Mouse (Mus musculus) kidney, postnatal 0 days (tissue): Measurements from ENCODE around the gene Pkig. TPM values are rescaled to one million over a fixed set of nuclear protein-coding genes. Genes with fewer than 3 reads are reported as not detected.
A peak's percentile ranks its signal among the peaks of the same experiment; 100 is the strongest.

Experiments
- ATAC-seq: fragments of 200-750 bp; cut with Nextera tagmentation; replicated peaks from 2 replicates; pipeline ENCODE4 v1.8.0; 2017; ENCODE audit warnings: low read depth, moderate number of reproducible peaks, moderate TSS enrichment, moderate library complexity; ENCODE audit not compliant: low FRiP score
- DNase-seq: peaks from one replicate; pipeline ENCODE4 v3.0.0-alpha.2; 2016; ENCODE audit warnings: low spot score
- H3K27ac ChIP-seq: fragments of 300-500 bp; sonication (generic); 2 replicates; pipeline ENCODE4 v1.5.1; 2014; ENCODE audit warnings: mild to moderate bottlenecking
- H3K27me3 ChIP-seq: fragments of 300-500 bp; sonication (generic); 2 replicates; pipeline ENCODE4 v1.6.1; 2014; ENCODE audit warnings: low read length, mixed read lengths; ENCODE audit not compliant: insufficient read depth
- H3K36me3 ChIP-seq: fragments of 300-500 bp; sonication (generic); 2 replicates; pipeline ENCODE4 v1.6.1; 2014; ENCODE audit warnings: low read length, mixed read lengths; ENCODE audit not compliant: insufficient read depth
- H3K4me1 ChIP-seq: fragments of 300-500 bp; sonication (generic); replicated peaks from 2 replicates; pipeline ENCODE4 v1.6.1; 2014; ENCODE audit warnings: antibody characterized with exemption, low read length, mixed read lengths; ENCODE audit not compliant: insufficient read depth
- H3K4me2 ChIP-seq: fragments of 300-500 bp; sonication (generic); 2 replicates; pipeline ENCODE4 v1.6.1; 2014; ENCODE audit warnings: mild to moderate bottlenecking, low read length, moderate library complexity, mixed read lengths
- H3K4me3 ChIP-seq: fragments of 300-500 bp; sonication (generic); replicated peaks from 2 replicates; pipeline ENCODE4 v1.5.1; 2014; ENCODE audit warnings: low read depth, low read length
- H3K9ac ChIP-seq: fragments of 300-500 bp; sonication (generic); 2 replicates; pipeline ENCODE4 v1.6.1; 2014; ENCODE audit warnings: low read depth, low read length
- H3K9me3 ChIP-seq: fragments of 300-500 bp; sonication (generic); replicated peaks from 2 replicates; pipeline ENCODE4 v1.6.1; 2016; ENCODE audit warnings: low read length, inconsistent platforms, mixed read lengths
- CTCF ChIP-seq: IDR thresholded peaks from 2 replicates; pipeline ENCODE4 v1.5.1; 2016; ENCODE audit warnings: antibody characterized with exemption, low read depth, mild to moderate bottlenecking, moderate library complexity
- whole genome bisulfite sequencing: fragments of 180-500 bp; shearing (Covaris S2); extraction: QIAGEN DNeasy Blood & Tissue Kit; methylation state at CpG from one replicate; pipeline ENCODE4 v1.1.7; 2014; 5-methylcytosine and 5-hydroxymethylcytosine counted together
- polyA plus RNA-seq: library from polyadenylated mRNA; unstranded; fragments of >200 nt; fragmentation: Nextera tagmentation; extraction: Ambion mirVana; gene quantifications from 2 replicates; pipeline ENCODE4 v1.2.1, GENCODE M21; 2015

Pkig gene
- polyA plus RNA-seq, 1 experiment from 2014 or later: 179 TPM

GRCm38 (mm10) chr2:163690409-163691304 lies 32.5 kb downstream of the Pkig start:
- TF ChIP-seq CTCF: no peak
- ATAC-seq (no peak), DNase-seq (no peak)
- Histone ChIP-seq H3K4me1 (peaks cover 26% of the 10 kb centered on the region), H3K4me2 (no peak overlapping the region), H3K36me3 (no peaks in the 10 kb centered on the region), H3K9ac (no peak overlapping the region), H3K9me3 (no peaks in the 10 kb centered on the region), H3K27ac (peak overlapping the region; percentile 13; the same call in 1 of the 2 replicates), H3K4me3 (no peak overlapping the region), H3K27me3 (no peaks in the 10 kb centered on the region)
- 79% methylated on average over 8 of the region's 8 CpGs for WGBS

GRCm38 (mm10) chr2:163691846-163692605 lies 33.8 kb downstream of the Pkig start:
- whole genome bisulfite sequencing: 68% methylated on average over 6 of the region's 6 CpGs
- H3K27ac ChIP-seq: peak overlapping the region; percentile 13; the same call in 1 of the 2 replicates

GRCm38 (mm10) chr2:163692873-163693612 lies 34.9 kb downstream of the Pkig start:
- no peak overlapping the region for H3K9ac ChIP-seq
- no peak for TF ChIP-seq CTCF
- H3K9me3 ChIP-seq: no peaks in the 10 kb centered on the region
- H3K4me3 ChIP-seq: no peak overlapping the region
- H3K27ac ChIP-seq: peak overlapping the region; percentile 80
- 47% methylated on average over 3 of the region's 3 CpGs for WGBS
- no peak for ATAC-seq
- no peaks in the 10 kb centered on the region for H3K27me3 ChIP-seq
- H3K4me1 ChIP-seq: peaks cover 23% of the 10 kb centered on the region
- no peaks in the 10 kb centered on the region for H3K36me3 ChIP-seq
- H3K4me2 ChIP-seq: peak overlapping the region; percentile 30; the same call in 1 of the 2 replicates
- no peak for DNase-seq

More at GRCm38 (mm10) chr2:163691846-163692605, 33.8 kb downstream of the Pkig start:
- H3K4me2 ChIP-seq: no peak overlapping the region
- H3K4me1 ChIP-seq: peaks cover 21% of the 10 kb centered on the region
- H3K9ac ChIP-seq: no peak overlapping the region
- ATAC-seq (peak; percentile 72; the same call in 1 of the 2 replicates), DNase-seq (peak; percentile 53)
- no peaks in the 10 kb centered on the region for H3K27me3 ChIP-seq
- no peaks in the 10 kb centered on the region for H3K36me3 ChIP-seq
- no peaks in the 10 kb centered on the region for H3K9me3 ChIP-seq
- no peak overlapping the region for H3K4me3 ChIP-seq
- no peak for TF ChIP-seq CTCF

GRCm38 (mm10) chr2:163693716-163694314 lies 35.6 kb downstream of the Pkig start:
- Histone ChIP-seq H3K9ac (no peak overlapping the region), H3K4me2 (peak overlapping the region; percentile 30), H3K36me3 (no peaks in the 10 kb centered on the region), H3K27me3 (no peaks in the 10 kb centered on the region), H3K27ac (peak overlapping the region; percentile 80), H3K4me1 (peaks cover 23% of the 10 kb centered on the region), H3K4me3 (no peak overlapping the region), H3K9me3 (no peaks in the 10 kb centered on the region)
- no peak for TF ChIP-seq CTCF
- no peak; the same call in 1 of the 2 replicates for ATAC-seq
- 17% methylated on average over 9 of the region's 9 CpGs for WGBS
- peak; percentile 79 for DNase-seq

GRCm38 (mm10) chr2:163696763-163697162 lies 38.6 kb downstream of the Pkig start:
- 0 out of 2 replicates have a peak overlapping the region, but pooled peaks have one; percentile 14 for H3K4me2 ChIP-seq
- no peaks in the 10 kb centered on the region for H3K9me3 ChIP-seq
- no peak overlapping the region for H3K9ac ChIP-seq
- H3K27ac ChIP-seq: 0 out of 2 replicates have a peak overlapping the region, but pooled peaks have one; percentile 79
- peaks cover 19% of the 10 kb centered on the region for H3K4me1 ChIP-seq
- H3K4me3 ChIP-seq: no peak overlapping the region
- DNase-seq (no peak), ATAC-seq (no peak)
- no peak for TF ChIP-seq CTCF
- 30% methylated on average over 2 of the region's 2 CpGs for WGBS
- H3K27me3 ChIP-seq: no peaks in the 10 kb centered on the region
- no peaks in the 10 kb centered on the region for H3K36me3 ChIP-seq
